Comparison of ENCODE assay signal across 35 mouse cellular contexts in genomic region chr16:30652692-30653091, GRCm38 (mm10).
"Had no signal": no experiment of that assay in that cellular context is flagged by ENCODE, and none has a peak within 500 bp of the region (broad histone marks: within the 10 kb centered on the region; RNA-seq: fewer than 3 reads in every experiment).

No protein-coding gene starts in this region.

- H3K27ac ChIP-seq: heart, embryonic 13.5 days; heart, embryonic 15.5 days; hindbrain, embryonic 10.5 days; hindbrain, embryonic 12.5 days; hindbrain, embryonic 13.5 days; hindbrain, embryonic 14.5 days; hindbrain, embryonic 15.5 days; hindbrain, postnatal 0 days; intestine, embryonic 15.5 days; kidney, embryonic 15.5 days; kidney, postnatal 0 days; layer of hippocampus, adult 2 months; left cerebral cortex, adult 2 months had no signal

- ATAC-seq: hindbrain, embryonic 16.5 days; hindbrain, postnatal 0 days; inflammation-experienced regulatory T-cells, adult 6 months; intestine, embryonic 15.5 days; intestine, embryonic 16.5 days; intestine, postnatal 0 days had no signal

- H3K9ac ChIP-seq: heart, embryonic 12.5 days; heart, embryonic 13.5 days; heart, embryonic 15.5 days; hindbrain, embryonic 12.5 days; hindbrain, embryonic 13.5 days; hindbrain, embryonic 14.5 days; hindbrain, embryonic 15.5 days; intestine, embryonic 15.5 days; kidney, embryonic 15.5 days had no signal

- DNase-seq: heart, postnatal 10 days; heart, postnatal 14 days; heart, postnatal 36 days; heart, postnatal 4 days; kidney, adult 11 months; kidney, adult 18-20 months; kidney, adult 2 months; kidney, adult 8-10 months; kidney, adult 9 months; kidney, postnatal 10 days; kidney, postnatal 14 days; kidney, postnatal 25 days; kidney, postnatal 36 days; kidney, postnatal 4 days; layer of hippocampus, adult 9-11 months; layer of hippocampus, postnatal 36 days had no signal

- H3K4me1 ChIP-seq: heart, embryonic 15.5 days; intestine, embryonic 15.5 days; kidney, embryonic 15.5 days had no signal

- H3K9me3 ChIP-seq: heart, embryonic 12.5 days; heart, embryonic 13.5 days; heart, embryonic 15.5 days; intestine, embryonic 15.5 days; kidney, embryonic 15.5 days had no signal

- H3K27me3 ChIP-seq: heart, embryonic 12.5 days; heart, embryonic 13.5 days; heart, embryonic 15.5 days; hindbrain, embryonic 12.5 days; hindbrain, embryonic 13.5 days; hindbrain, embryonic 15.5 days; intestine, embryonic 15.5 days; kidney, embryonic 15.5 days had no signal

- H3K36me3 ChIP-seq: heart, embryonic 12.5 days; heart, embryonic 13.5 days; heart, embryonic 15.5 days; hindbrain, embryonic 10.5 days; hindbrain, embryonic 12.5 days; hindbrain, embryonic 13.5 days; hindbrain, embryonic 15.5 days; intestine, embryonic 15.5 days; kidney, embryonic 15.5 days had no signal

- H3K4me2 ChIP-seq: heart, embryonic 11.5 days; heart, embryonic 12.5 days; heart, embryonic 13.5 days; heart, embryonic 15.5 days; hindbrain, embryonic 12.5 days; hindbrain, embryonic 13.5 days; hindbrain, embryonic 14.5 days; hindbrain, embryonic 15.5 days; intestine, embryonic 15.5 days; kidney, embryonic 15.5 days had no signal

- H3K4me3 ChIP-seq: heart, embryonic 12.5 days; heart, embryonic 13.5 days; heart, embryonic 15.5 days; hindbrain, embryonic 10.5 days; hindbrain, embryonic 12.5 days; hindbrain, embryonic 13.5 days; hindbrain, embryonic 15.5 days; intestine, embryonic 15.5 days; kidney, embryonic 15.5 days; layer of hippocampus, adult 2 months; left cerebral cortex, adult 2 months had no signal
